Mouse (Mus musculus): ENCODE data around the gene Gm14147.
"Not testable (repeated sequence)": the region's sequence is repeated elsewhere in the genome, so short reads cannot be mapped to it uniquely, and the experiment has no call there.

Gene Gm14147

GRCm38 (mm10) chr2:151097945-151098344 lies at the start of gene Gm14147:
TSS of gene Gm14147 (plus strand) at chr2:151098245.
- not testable (repeated sequence) for DNase-seq (ENCODE audit: low read depth, low spot score)

GRCm38 (mm10) chr2:151056637-151057036 lies 41.4 kb upstream of the Gm14147 start:
- DNase-seq (ENCODE audit: low read depth, low spot score): no peak

GRCm38 (mm10) chr2:151092250-151092649 lies 5.8 kb upstream of the Gm14147 start, which contains the start of gene Gm14151:
TSS of gene Gm14151 (minus strand) at chr2:151092350.
- DNase-seq (ENCODE audit: low read depth, low spot score): not testable (repeated sequence)

Data from embryo, embryonic 11.5 days (tissue).